21 mouse cellular contexts compared by ENCODE assay signal in genomic region chr5:33701832-33702231, GRCm38 (mm10). TPM values are rescaled to one million over a fixed set of nuclear protein-coding genes. Genes with fewer than 3 reads are reported as not detected.
A peak's percentile ranks its signal among the peaks of the same experiment; 100 is the strongest.
DNase-seq lines count a peak whose midpoint lies in the region; ATAC-seq and TF ChIP-seq lines count a peak whose summit lies in the region.
"Had no signal": no experiment of that assay in that cellular context is flagged by ENCODE, and none has a peak within 500 bp of the region (broad histone marks: within the 10 kb centered on the region; RNA-seq: fewer than 3 reads in every experiment).

No protein-coding gene starts in this region.

- no peak for ATAC-seq in lung, embryonic 16.5 days (ENCODE audit: low read depth)
- ATAC-seq in embryonic facial prominence, embryonic 12.5 days (ENCODE audit: insufficient number of reproducible peaks, insufficient read depth, low FRiP score, low TSS enrichment): no peak
- ATAC-seq: forebrain, embryonic 15.5 days; intestine, postnatal 0 days; liver, postnatal 0 days had no signal

- H3K9me3 ChIP-seq in heart, embryonic 10.5 days: no peaks in the 10 kb centered on the region
- H3K9me3 ChIP-seq in lung, embryonic 16.5 days (ENCODE audit: control insufficient read depth, low read length): no peaks in the 10 kb centered on the region
- H3K9me3 ChIP-seq in ES-Bruce4 (replicated peaks; ENCODE audit: control insufficient read depth, insufficient read depth, low read length, poor library complexity, severe bottlenecking): no peaks in the 10 kb centered on the region
- H3K9me3 ChIP-seq in embryonic facial prominence, embryonic 12.5 days: no peaks in the 10 kb centered on the region
- H3K9me3 ChIP-seq: forebrain, embryonic 15.5 days; heart, embryonic 12.5 days; midbrain, embryonic 12.5 days had no signal

- 82% methylated on average over 11 of the region's 11 CpGs for WGBS in heart, embryonic 10.5 days
- WGBS in lung, embryonic 16.5 days: 66% methylated on average over 11 of the region's 11 CpGs
- 80% methylated on average over 11 of the region's 11 CpGs for WGBS in lung, adult 2 months
- 83% methylated on average over 11 of the region's 11 CpGs for WGBS in embryonic facial prominence, embryonic 12.5 days

- H3K27me3 ChIP-seq in heart, embryonic 10.5 days (ENCODE audit: insufficient read depth, poor library complexity, severe bottlenecking): peaks cover 58% of the 10 kb centered on the region
- no peaks in the 10 kb centered on the region for H3K27me3 ChIP-seq in lung, embryonic 16.5 days (ENCODE audit: control insufficient read depth, insufficient read depth, low read depth, low read length)
- no peaks in the 10 kb centered on the region for H3K27me3 ChIP-seq in ES-Bruce4 (ENCODE audit: control insufficient read depth, insufficient read depth, low read length, poor library complexity, severe bottlenecking)
- H3K27me3 ChIP-seq in embryonic facial prominence, embryonic 12.5 days: peaks cover 12% of the 10 kb centered on the region; the same call in 1 of the 2 replicates
- H3K27me3 ChIP-seq: forebrain, embryonic 15.5 days had no signal

- no peak overlapping the region for H3K4me3 ChIP-seq in heart, embryonic 10.5 days
- no peak overlapping the region for H3K4me3 ChIP-seq in lung, embryonic 16.5 days (ENCODE audit: low read length)
- no peak overlapping the region for H3K4me3 ChIP-seq in lung, adult 2 months (replicated peaks; ENCODE audit: extremely low read depth, low read depth, low read length)
- peak overlapping the region; percentile 29; the same call in 1 of the 2 replicates for H3K4me3 ChIP-seq in ES-Bruce4 (ENCODE audit: low read depth, low read length)
- no peak overlapping the region for H3K4me3 ChIP-seq in embryonic facial prominence, embryonic 12.5 days
- H3K4me3 ChIP-seq: forebrain, embryonic 15.5 days; heart, embryonic 12.5 days; midbrain, embryonic 12.5 days had no signal

- peak overlapping the region; percentile 39; the same call in 1 of the 2 replicates for H3K27ac ChIP-seq in heart, embryonic 10.5 days
- peak overlapping the region; percentile 32 for H3K27ac ChIP-seq in lung, embryonic 16.5 days (ENCODE audit: low read length)
- H3K27ac ChIP-seq in ES-Bruce4 (ENCODE audit: insufficient read depth, low read length): no peak overlapping the region
- 0 out of 2 replicates have a peak overlapping the region, but pooled peaks have one; percentile 3 for H3K27ac ChIP-seq in embryonic facial prominence, embryonic 12.5 days
- H3K27ac ChIP-seq: forebrain, embryonic 15.5 days; kidney, postnatal 0 days; midbrain, embryonic 12.5 days had no signal

- no peak for TF ChIP-seq POLR2A in lung, adult 2 months (IDR thresholded peaks at IDR 0.05; ENCODE audit: borderline replicate concordance, extremely low read depth, low read depth, low read length)
- TF ChIP-seq POLR2A in ES-Bruce4 (IDR thresholded peaks at IDR 0.05; ENCODE audit: insufficient read depth, low read length): no peak

- no peak overlapping the region for H3K9ac ChIP-seq in lung, embryonic 16.5 days (ENCODE audit: low read length)
- no peak overlapping the region for H3K9ac ChIP-seq in ES-Bruce4 (ENCODE audit: low read depth, poor library complexity, severe bottlenecking)
- no peak overlapping the region for H3K9ac ChIP-seq in embryonic facial prominence, embryonic 12.5 days
- H3K9ac ChIP-seq: forebrain, embryonic 15.5 days; heart, embryonic 12.5 days; liver, postnatal 0 days; midbrain, embryonic 12.5 days had no signal

- peaks cover 78% of the 10 kb centered on the region for H3K4me1 ChIP-seq in heart, embryonic 10.5 days
- peaks cover 67% of the 10 kb centered on the region for H3K4me1 ChIP-seq in lung, embryonic 16.5 days (replicated peaks; ENCODE audit: control insufficient read depth, insufficient read depth, low read length)
- peaks cover 26% of the 10 kb centered on the region for H3K4me1 ChIP-seq in lung, adult 2 months (ENCODE audit: control insufficient read depth, insufficient read depth, low read length)
- H3K4me1 ChIP-seq in ES-Bruce4 (ENCODE audit: control insufficient read depth, insufficient read depth, low read length): peaks cover 10% of the 10 kb centered on the region
- H3K4me1 ChIP-seq in embryonic facial prominence, embryonic 12.5 days: peaks cover 45% of the 10 kb centered on the region

- no peak for TF ChIP-seq EP300 in ES-Bruce4 (IDR thresholded peaks at IDR 0.05; ENCODE audit: insufficient read depth, low read depth, low read length)

- no peak for DNase-seq in heart, embryonic 10.5 days (ENCODE audit: low spot score)
- DNase-seq in heart, adult 8-10 months (ENCODE audit: low spot score): no peak
- no peak for DNase-seq in lung, adult 2 months
- DNase-seq in cerebellum, adult 9-10 months: no peak
- DNase-seq: adrenal gland, postnatal 14 days; cerebellum, adult 8-10 months; gastrocnemius, postnatal 10 days; heart, postnatal 10 days; liver, postnatal 0 days; retina, postnatal 1 day had no signal

- TF ChIP-seq CTCF in lung, adult 2 months (IDR thresholded peaks at IDR 0.05; ENCODE audit: insufficient read depth, low read length): no peak
- no peak for TF ChIP-seq CTCF in ES-Bruce4 (IDR thresholded peaks at IDR 0.05; ENCODE audit: low read depth, low read length)

- no peaks in the 10 kb centered on the region for H3K36me3 ChIP-seq in heart, embryonic 10.5 days
- H3K36me3 ChIP-seq in lung, embryonic 16.5 days (ENCODE audit: control insufficient read depth, insufficient read depth, low read length): no peaks in the 10 kb centered on the region
- no peaks in the 10 kb centered on the region for H3K36me3 ChIP-seq in ES-Bruce4 (ENCODE audit: control insufficient read depth, insufficient read depth, low read length, poor library complexity, severe bottlenecking)
- no peaks in the 10 kb centered on the region for H3K36me3 ChIP-seq in embryonic facial prominence, embryonic 12.5 days
- H3K36me3 ChIP-seq: forebrain, embryonic 15.5 days; heart, embryonic 12.5 days; midbrain, embryonic 12.5 days had no signal

- no peak overlapping the region for H3K4me2 ChIP-seq in lung, embryonic 16.5 days (ENCODE audit: low read depth, low read length)
- no peak overlapping the region for H3K4me2 ChIP-seq in embryonic facial prominence, embryonic 12.5 days (replicated peaks)
- H3K4me2 ChIP-seq: forebrain, embryonic 15.5 days; heart, embryonic 12.5 days; liver, embryonic 11.5 days; midbrain, embryonic 12.5 days had no signal

RNA-seq across cellular contexts. Expression of gene Fgfr3, which starts 19.6 kb away (rescaled TPM):
- 5.8 and 8.6 TPM in 2 replicates for polyA plus RNA-seq in heart, embryonic 10.5 days (2016; fragmentation: Nextera tagmentation; extraction: Ambion mirVana)
- 10 to 100 TPM in 2 of 4 experiments, 1 to 10 TPM in 2; 5.7 to 10.7 (median 9.3) TPM for total RNA-seq in heart, adult 8-10 months (2022)
- polyA plus RNA-seq in lung, embryonic 16.5 days (2015; fragmentation: Nextera tagmentation; extraction: Ambion mirVana): 64.4 and 67.2 TPM in 2 replicates
- 237 and 258 TPM in 2 replicates for polyA plus RNA-seq in lung, adult 2 months (2012; rRNA removed)
- 2.9 and 4.0 TPM in 2 replicates for polyA plus RNA-seq in ES-Bruce4 (2011; ENCODE audit: insufficient read depth, insufficient read length, low read depth, missing spikeins)
- 13.4 and 19.5 TPM in 2 replicates for polyA plus RNA-seq in embryonic facial prominence, embryonic 12.5 days (2016; fragmentation: Nextera tagmentation; extraction: Ambion mirVana)
- total RNA-seq: granulocyte monocyte progenitor cell, adult 5-6 weeks; monocyte, adult 5-6 weeks had no signal

RNA-seq across cellular contexts. Expression of gene Tmem129, which starts 43.6 kb away (rescaled TPM):
- polyA plus RNA-seq in heart, embryonic 10.5 days (2016; fragmentation: Nextera tagmentation; extraction: Ambion mirVana): 37.7 and 42.5 TPM in 2 replicates
- total RNA-seq in heart, adult 8-10 months (2022): 10 to 100 TPM; 20.4 to 22.2 (median 21.9) TPM
- polyA plus RNA-seq in lung, embryonic 16.5 days (2015; fragmentation: Nextera tagmentation; extraction: Ambion mirVana): 41.0 and 41.8 TPM in 2 replicates
- 41.5 and 46.1 TPM in 2 replicates for polyA plus RNA-seq in lung, adult 2 months (2012; rRNA removed)
- 7.3 and 9.5 TPM in 2 replicates for polyA plus RNA-seq in ES-Bruce4 (2011; ENCODE audit: insufficient read depth, insufficient read length, low read depth, missing spikeins)
- polyA plus RNA-seq in embryonic facial prominence, embryonic 12.5 days (2016; fragmentation: Nextera tagmentation; extraction: Ambion mirVana): 40.7 and 43.3 TPM in 2 replicates

RNA-seq across cellular contexts. Expression of gene Tacc3, which starts 43.9 kb away (rescaled TPM):
- polyA plus RNA-seq in heart, embryonic 10.5 days (2016; fragmentation: Nextera tagmentation; extraction: Ambion mirVana): 185 and 235 TPM in 2 replicates
- total RNA-seq in heart, adult 8-10 months (2022): 1 to 10 TPM; 1.6 to 3.1 (median 2.1) TPM
- 190 and 214 TPM in 2 replicates for polyA plus RNA-seq in lung, embryonic 16.5 days (2015; fragmentation: Nextera tagmentation; extraction: Ambion mirVana)
- 3.1 and 5.3 TPM in 2 replicates for polyA plus RNA-seq in lung, adult 2 months (2012; rRNA removed)
- 162 and 185 TPM in 2 replicates for polyA plus RNA-seq in ES-Bruce4 (2011; ENCODE audit: insufficient read depth, insufficient read length, low read depth, missing spikeins)
- polyA plus RNA-seq in embryonic facial prominence, embryonic 12.5 days (2016; fragmentation: Nextera tagmentation; extraction: Ambion mirVana): 227 and 249 TPM in 2 replicates

RNA-seq across cellular contexts. Expression of gene Slbp, which starts 49.5 kb away (rescaled TPM):
- 173 and 225 TPM in 2 replicates for polyA plus RNA-seq in heart, embryonic 10.5 days (2016; fragmentation: Nextera tagmentation; extraction: Ambion mirVana)
- total RNA-seq in heart, adult 8-10 months (2022): 10 to 100 TPM in 2 of 4 experiments, 1 to 10 TPM in 2; 8.8 to 12.0 (median 10.6) TPM
- polyA plus RNA-seq in lung, embryonic 16.5 days (2015; fragmentation: Nextera tagmentation; extraction: Ambion mirVana): 242 and 259 TPM in 2 replicates
- 20.4 and 21.3 TPM in 2 replicates for polyA plus RNA-seq in lung, adult 2 months (2012; rRNA removed)
- polyA plus RNA-seq in ES-Bruce4 (2011; ENCODE audit: insufficient read depth, insufficient read length, low read depth, missing spikeins): 109 and 121 TPM in 2 replicates
- polyA plus RNA-seq in embryonic facial prominence, embryonic 12.5 days (2016; fragmentation: Nextera tagmentation; extraction: Ambion mirVana): 265 and 270 TPM in 2 replicates

Comparison
In these comparisons a context has a peak if more than half of its experiments do, and no peak if none do; other contexts are left out.
1. RNA of gene Tacc3, which starts 43.9 kb away (polyA plus RNA-seq): 227 to 249 TPM in embryonic facial prominence, embryonic 12.5 days, 185 to 235 TPM in heart, embryonic 10.5 days, 190 to 214 TPM in lung, embryonic 16.5 days and 162 to 185 TPM in ES-Bruce4; 3.1 to 5.3 TPM in lung, adult 2 months; every median in the first group is over 10 times any median in the second.